Mouse (Mus musculus): ENCODE measurements around the gene Serinc5. TPM values are rescaled to one million over a fixed set of nuclear protein-coding genes. Genes with fewer than 3 reads are reported as not detected.
A peak's percentile ranks its signal among the peaks of the same experiment; 100 is the strongest.

The Serinc5 gene
- polyA plus RNA-seq, 1 experiment from 2014 or later: 10.6 TPM

- H3K27ac ChIP-seq: 0 out of 2 replicates have a peak overlapping the region, but pooled peaks have one; percentile 6
Observed at GRCm38 (mm10) chr13:92743337-92743736, 132.4 kb downstream of the Serinc5 start.

DNA sequence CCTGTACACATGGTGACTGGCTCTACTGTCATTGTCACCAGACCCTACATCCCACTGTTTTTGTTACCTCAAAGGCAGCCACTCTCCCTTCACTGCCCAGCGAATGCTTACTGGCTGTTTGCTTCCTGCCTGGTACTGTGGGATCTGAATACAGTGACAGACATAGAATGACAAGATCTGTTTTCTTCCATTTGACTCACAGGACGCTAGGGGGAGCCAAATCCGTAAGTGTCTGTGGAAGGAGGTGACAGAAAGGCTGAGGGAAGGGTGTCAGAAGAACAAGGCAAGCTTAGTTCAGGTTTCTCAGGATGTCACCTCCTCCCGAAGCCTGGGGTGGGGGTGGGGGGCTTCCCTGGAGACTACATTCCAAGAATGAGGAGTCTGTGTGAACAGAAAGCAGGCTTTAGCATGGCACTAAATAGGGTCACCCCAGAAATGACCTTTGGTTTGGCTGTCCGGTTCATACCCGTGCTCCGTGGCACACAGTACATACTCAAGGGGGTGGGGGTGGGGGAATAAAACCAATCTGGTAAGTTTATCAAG is 140.2 kb downstream of the Serinc5 start:
- Histone ChIP-seq H3K36me3 (no peaks in the 10 kb centered on the region), H3K4me3 (no peak overlapping the region), H3K27ac (no peak overlapping the region), H3K9me3 (no peaks in the 10 kb centered on the region), H3K27me3 (ENCODE audit: insufficient read depth, poor library complexity, severe bottlenecking) (no peaks in the 10 kb centered on the region), H3K4me1 (replicated peaks) (no peaks in the 10 kb centered on the region)
- WGBS: 24% methylated on average over 7 of the region's 7 CpGs
- DNase-seq (ENCODE audit: low spot score): peak; percentile 75

More at GRCm38 (mm10) chr13:92743337-92743736, 132.4 kb downstream of the Serinc5 start:
- Histone ChIP-seq H3K36me3 (no peaks in the 10 kb centered on the region), H3K27me3 (ENCODE audit: insufficient read depth, poor library complexity, severe bottlenecking) (no peaks in the 10 kb centered on the region), H3K4me3 (no peak overlapping the region), H3K4me1 (replicated peaks) (peaks cover 5% of the 10 kb centered on the region; the same call in 1 of the 2 replicates), H3K9me3 (no peaks in the 10 kb centered on the region)
- no peak for DNase-seq (ENCODE audit: low spot score)
- WGBS: 78% methylated on average over 5 of the region's 5 CpGs

DNA sequence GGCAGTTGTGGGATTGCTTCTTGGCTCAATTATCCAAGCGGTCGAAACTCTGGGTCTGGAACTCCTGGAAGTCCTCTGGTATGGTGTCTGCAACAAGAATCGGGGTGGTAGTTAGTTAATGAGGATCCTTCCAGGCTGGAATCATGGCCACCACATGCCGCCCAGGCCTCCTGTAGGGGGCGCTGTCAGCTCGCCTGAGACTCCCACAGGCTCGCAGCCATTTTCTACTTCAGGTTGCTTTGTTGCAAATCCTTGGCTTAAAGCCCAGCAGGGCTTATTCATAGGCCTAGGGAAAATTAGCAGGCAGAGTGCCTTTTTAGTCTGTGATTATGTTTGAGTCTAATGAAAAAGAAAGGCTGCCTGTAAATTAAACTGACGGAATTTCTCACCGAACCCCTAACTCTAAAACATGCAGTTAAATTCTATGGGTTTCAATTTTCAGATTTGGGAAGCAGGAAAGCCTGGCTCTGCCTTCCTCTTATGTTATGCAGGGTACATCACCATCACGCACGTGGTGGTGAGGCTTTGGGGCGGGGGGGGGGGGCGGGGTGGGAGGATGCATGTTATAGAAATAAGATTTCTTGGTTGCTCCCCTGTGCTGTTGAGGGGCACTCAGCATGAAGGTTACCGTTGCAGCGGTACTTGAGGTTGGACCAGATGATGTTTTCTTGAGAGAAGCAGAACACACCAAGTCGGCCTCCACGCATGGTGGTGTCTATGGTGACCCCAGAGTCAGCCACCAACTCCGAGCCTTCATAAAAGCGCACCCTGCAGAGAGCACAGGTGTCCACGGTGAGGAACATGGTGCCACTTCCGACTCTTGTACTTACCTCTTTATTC is 141.1 kb downstream of the Serinc5 start:
- peak; percentile 76 for DNase-seq (ENCODE audit: low spot score)

DNA sequence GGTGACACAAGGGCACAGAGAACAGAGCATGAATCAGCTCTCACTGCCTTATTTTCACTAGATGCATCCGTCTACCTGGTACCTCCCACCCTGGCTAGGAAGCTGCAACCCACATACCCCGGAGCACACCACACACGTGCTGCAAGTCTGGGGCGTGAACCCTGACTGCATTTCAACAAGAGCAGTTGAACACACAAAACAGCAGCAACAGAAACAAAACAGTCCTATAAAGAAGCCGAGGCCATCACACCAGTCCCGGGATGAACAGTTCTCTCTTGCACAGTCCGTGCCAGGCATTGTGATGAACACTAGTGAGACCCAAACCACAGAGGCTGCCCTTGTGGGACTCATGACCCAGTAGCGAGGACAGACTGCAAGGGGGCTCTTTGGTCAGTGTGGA is 142.8 kb downstream of the Serinc5 start:
- no peaks in the 10 kb centered on the region for H3K4me1 ChIP-seq (replicated peaks)
- no peaks in the 10 kb centered on the region for H3K36me3 ChIP-seq
- H3K27me3 ChIP-seq (ENCODE audit: insufficient read depth, poor library complexity, severe bottlenecking): no peaks in the 10 kb centered on the region
- no peak overlapping the region for H3K27ac ChIP-seq
- 90% methylated on average over 8 of the region's 8 CpGs for WGBS
- H3K9me3 ChIP-seq: no peaks in the 10 kb centered on the region
- H3K4me3 ChIP-seq: no peak overlapping the region
- DNase-seq (ENCODE audit: low spot score): no peak

More for the DNA sequence above, 141.1 kb downstream of the Serinc5 start:
- no peaks in the 10 kb centered on the region for H3K9me3 ChIP-seq
- H3K4me1 ChIP-seq (replicated peaks): no peaks in the 10 kb centered on the region
- no peaks in the 10 kb centered on the region for H3K36me3 ChIP-seq
- no peaks in the 10 kb centered on the region for H3K27me3 ChIP-seq (ENCODE audit: insufficient read depth, poor library complexity, severe bottlenecking)
- no peak overlapping the region for H3K4me3 ChIP-seq
- no peak overlapping the region for H3K27ac ChIP-seq
- WGBS: 72% methylated on average over 21 of the region's 21 CpGs

DNA sequence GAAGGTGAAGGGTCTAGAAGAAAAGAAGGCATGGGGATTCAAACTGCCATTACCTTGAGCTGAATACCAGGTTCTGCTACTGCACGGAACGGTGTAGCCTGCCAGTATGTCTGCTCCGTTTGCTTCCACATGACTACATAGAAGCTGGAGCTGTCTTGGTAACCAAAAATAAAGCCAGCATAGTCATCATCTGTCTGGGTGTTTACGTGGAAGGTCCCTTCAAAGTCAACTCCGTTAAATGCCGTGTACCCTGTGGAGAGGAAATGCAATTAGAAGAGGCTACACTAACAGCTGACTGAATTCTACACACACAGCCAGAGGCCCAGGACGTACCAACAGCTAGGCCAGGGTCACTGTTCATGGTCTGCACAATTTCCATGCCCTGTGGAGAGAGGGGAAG is 144.1 kb downstream of the Serinc5 start:
- Histone ChIP-seq H3K4me3 (no peak overlapping the region), H3K36me3 (no peaks in the 10 kb centered on the region), H3K9me3 (no peaks in the 10 kb centered on the region), H3K4me1 (replicated peaks) (no peaks in the 10 kb centered on the region), H3K27me3 (ENCODE audit: insufficient read depth, poor library complexity, severe bottlenecking) (no peaks in the 10 kb centered on the region), H3K27ac (no peak overlapping the region)
- no peak for DNase-seq (ENCODE audit: low spot score)
- 83% methylated on average over 7 of the region's 7 CpGs for WGBS

DNA sequence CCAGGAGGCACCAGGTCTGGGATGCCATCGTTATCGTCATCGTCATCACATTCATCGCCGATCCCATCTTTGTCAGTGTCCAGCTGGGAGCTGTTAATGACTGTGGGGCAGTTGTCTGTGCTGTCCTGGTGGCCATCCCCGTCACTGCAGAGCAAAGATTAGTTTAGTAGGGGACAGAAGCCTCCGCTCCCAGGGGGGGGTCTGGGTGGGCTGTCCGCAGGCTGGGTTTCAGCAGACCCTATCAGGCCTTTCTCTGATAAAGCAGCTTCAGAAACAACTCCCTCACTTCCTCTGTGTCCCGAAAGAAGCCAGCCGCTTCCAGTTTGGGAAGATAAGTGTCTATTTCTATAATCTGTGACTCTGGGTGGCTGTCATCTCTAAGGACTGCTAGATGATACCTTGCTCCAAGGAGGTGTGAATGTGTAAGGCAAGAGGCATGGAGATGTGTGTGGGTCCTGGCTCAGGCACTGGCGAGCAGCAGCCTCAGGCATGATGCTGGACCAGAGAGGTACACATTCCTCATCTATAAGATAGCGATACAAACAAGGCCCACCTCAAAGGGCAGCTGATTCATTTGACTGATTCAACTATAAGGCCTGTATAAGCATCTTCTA is 147.2 kb downstream of the Serinc5 start:
- Histone ChIP-seq H3K4me3 (no peak overlapping the region), H3K36me3 (no peaks in the 10 kb centered on the region), H3K4me1 (replicated peaks) (no peaks in the 10 kb centered on the region), H3K9me3 (no peaks in the 10 kb centered on the region), H3K27ac (no peak overlapping the region), H3K27me3 (ENCODE audit: insufficient read depth, poor library complexity, severe bottlenecking) (no peaks in the 10 kb centered on the region)
- WGBS: 88% methylated on average over 12 of the region's 12 CpGs
- DNase-seq (ENCODE audit: low spot score): no peak

DNA sequence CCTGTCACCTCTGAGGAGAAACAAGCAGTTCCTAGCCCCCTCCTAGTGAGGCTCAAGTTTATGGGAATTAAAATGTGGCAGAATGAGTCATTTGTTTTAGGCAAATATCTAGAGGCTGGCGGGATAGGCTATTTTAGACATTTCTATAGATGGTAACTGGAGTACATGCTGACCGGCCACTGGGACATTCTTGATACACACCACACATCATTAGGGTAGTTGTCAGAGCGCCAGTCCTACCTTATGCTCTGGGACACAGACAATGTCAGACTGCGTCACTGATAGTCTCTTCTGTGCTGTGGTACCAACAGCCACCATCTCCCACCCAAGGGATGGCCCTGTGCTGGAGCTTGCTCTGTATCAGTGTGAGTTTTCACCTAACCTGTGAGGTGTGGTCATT is 148.2 kb downstream of the Serinc5 start:
- WGBS: 94% methylated on average over 4 of the region's 4 CpGs
- Histone ChIP-seq H3K9me3 (no peaks in the 10 kb centered on the region), H3K4me1 (replicated peaks) (no peaks in the 10 kb centered on the region), H3K27me3 (ENCODE audit: insufficient read depth, poor library complexity, severe bottlenecking) (no peaks in the 10 kb centered on the region), H3K36me3 (no peaks in the 10 kb centered on the region), H3K27ac (no peak overlapping the region), H3K4me3 (no peak overlapping the region)
- DNase-seq (ENCODE audit: low spot score): no peak

GRCm38 (mm10) chr13:92760519-92760918 is 149.6 kb downstream of the Serinc5 start:
- Histone ChIP-seq H3K27me3 (ENCODE audit: insufficient read depth, poor library complexity, severe bottlenecking) (no peaks in the 10 kb centered on the region), H3K4me1 (replicated peaks) (no peaks in the 10 kb centered on the region), H3K9me3 (no peaks in the 10 kb centered on the region), H3K4me3 (no peak overlapping the region), H3K27ac (no peak overlapping the region), H3K36me3 (no peaks in the 10 kb centered on the region)
- DNase-seq (ENCODE audit: low spot score): no peak
- WGBS: 86% methylated on average over 6 of the region's 6 CpGs

Other genes starting within 250 kb of the Serinc5 start
- gene Ankrd34b, start 185.2 kb upstream of the Serinc5 start, polyA plus RNA-seq (2016; fragmentation: Nextera tagmentation; extraction: Ambion mirVana): 0.09 TPM in 2 replicates
- gene Fam151b, start 127.1 kb upstream of the Serinc5 start, polyA plus RNA-seq (2016; fragmentation: Nextera tagmentation; extraction: Ambion mirVana): 0.13 TPM in 1 of 2 replicates, not detected in the other
- gene Zfyve16, start 80.2 kb upstream of the Serinc5 start, polyA plus RNA-seq (2016; fragmentation: Nextera tagmentation; extraction: Ambion mirVana): 6.9 and 9.5 TPM in 2 replicates
- gene Spz1, start 34.9 kb upstream of the Serinc5 start, polyA plus RNA-seq (2016; fragmentation: Nextera tagmentation; extraction: Ambion mirVana): not detected in 2 replicates
- 1.4 and 2.2 TPM in 2 replicates for gene Thbs4, start 183.7 kb downstream of the Serinc5 start, polyA plus RNA-seq (2016; fragmentation: Nextera tagmentation; extraction: Ambion mirVana)
- gene Mtx3, start 233.7 kb downstream of the Serinc5 start, polyA plus RNA-seq (2016; fragmentation: Nextera tagmentation; extraction: Ambion mirVana): 2.8 and 3.2 TPM in 2 replicates

Data from hindbrain, embryonic 10.5 days (tissue).